Mouse (Mus musculus) lung, postnatal 4 days (tissue): ENCODE results near the gene Ykt6.
A peak's percentile ranks its signal among the peaks of the same experiment; 100 is the strongest.
"Not testable (repeated sequence)": the region's sequence is repeated elsewhere in the genome, so short reads cannot be mapped to it uniquely, and the experiment has no call there.

ENCODE experiments used
- DNase-seq, 2 experiments: peaks; one replicate each; pipeline ENCODE4 v3.0.0; 2021

Gene Ykt6

GRCm38 (mm10) chr11:5955546-5956276, at the start of gene Ykt6:
TSS of gene Ykt6 (plus strand) at chr11:5955693.
- peak; percentile 96 to 98 for DNase-seq

- peak in 1 of 2 experiments; percentile 18 for DNase-seq
Observed at GRCm38 (mm10) chr11:5905778-5906518, 49.5 kb upstream of the Ykt6 start.

- DNase-seq: peak in 1 of 2 experiments; percentile 12
Observed at GRCm38 (mm10) chr11:5907096-5907495, 48.4 kb upstream of the Ykt6 start.

GRCm38 (mm10) chr11:5908642-5909041, 46.9 kb upstream of the Ykt6 start:
- no peak for DNase-seq

- peak; percentile 65 to 68 for DNase-seq
Observed at GRCm38 (mm10) chr11:5912635-5913034, 42.9 kb upstream of the Ykt6 start.

GRCm38 (mm10) chr11:5913256-5913655, 42.2 kb upstream of the Ykt6 start:
- DNase-seq: peak in 1 of 2 experiments; percentile 22

- DNase-seq: peak in 1 of 2 experiments; percentile 8
Observed at GRCm38 (mm10) chr11:5913936-5914335, 41.6 kb upstream of the Ykt6 start.

- DNase-seq: no peak
Observed at GRCm38 (mm10) chr11:5914940-5915339, 40.6 kb upstream of the Ykt6 start.

GRCm38 (mm10) chr11:5915429-5916177, 39.9 kb upstream of the Ykt6 start:
- DNase-seq: no peak

- DNase-seq: no peak
Observed at GRCm38 (mm10) chr11:5916178-5916548, 39.3 kb upstream of the Ykt6 start.

- DNase-seq: no peak
Observed at GRCm38 (mm10) chr11:5918111-5918510, 37.4 kb upstream of the Ykt6 start.

- no peak for DNase-seq
Observed at GRCm38 (mm10) chr11:5919606-5920005, 35.9 kb upstream of the Ykt6 start.

GRCm38 (mm10) chr11:5920323-5920960, 35.1 kb upstream of the Ykt6 start:
- peak; percentile 29 to 37 for DNase-seq

- no peak for DNase-seq
Observed at GRCm38 (mm10) chr11:5924699-5925098, 30.8 kb upstream of the Ykt6 start.

- no peak for DNase-seq
Observed at GRCm38 (mm10) chr11:5926696-5927220, 28.7 kb upstream of the Ykt6 start.

- DNase-seq: no peak
Observed at GRCm38 (mm10) chr11:5930578-5930977, 24.9 kb upstream of the Ykt6 start.

GRCm38 (mm10) chr11:5931947-5932346, 23.5 kb upstream of the Ykt6 start:
- DNase-seq: peak in 1 of 2 experiments; percentile 44

- not testable (repeated sequence) for DNase-seq
Observed at GRCm38 (mm10) chr11:5934531-5934930, 21.0 kb upstream of the Ykt6 start.

GRCm38 (mm10) chr11:5942966-5943365, 12.5 kb upstream of the Ykt6 start:
- DNase-seq: no peak

- DNase-seq: peak in 1 of 2 experiments; percentile 17
Observed at GRCm38 (mm10) chr11:5945096-5945495, 10.4 kb upstream of the Ykt6 start.

- DNase-seq: no peak
Observed at GRCm38 (mm10) chr11:5947796-5948195, 7.7 kb upstream of the Ykt6 start.

- DNase-seq: no peak
Observed at GRCm38 (mm10) chr11:5948546-5949250, 6.8 kb upstream of the Ykt6 start.
